In the genomic region with DNA sequence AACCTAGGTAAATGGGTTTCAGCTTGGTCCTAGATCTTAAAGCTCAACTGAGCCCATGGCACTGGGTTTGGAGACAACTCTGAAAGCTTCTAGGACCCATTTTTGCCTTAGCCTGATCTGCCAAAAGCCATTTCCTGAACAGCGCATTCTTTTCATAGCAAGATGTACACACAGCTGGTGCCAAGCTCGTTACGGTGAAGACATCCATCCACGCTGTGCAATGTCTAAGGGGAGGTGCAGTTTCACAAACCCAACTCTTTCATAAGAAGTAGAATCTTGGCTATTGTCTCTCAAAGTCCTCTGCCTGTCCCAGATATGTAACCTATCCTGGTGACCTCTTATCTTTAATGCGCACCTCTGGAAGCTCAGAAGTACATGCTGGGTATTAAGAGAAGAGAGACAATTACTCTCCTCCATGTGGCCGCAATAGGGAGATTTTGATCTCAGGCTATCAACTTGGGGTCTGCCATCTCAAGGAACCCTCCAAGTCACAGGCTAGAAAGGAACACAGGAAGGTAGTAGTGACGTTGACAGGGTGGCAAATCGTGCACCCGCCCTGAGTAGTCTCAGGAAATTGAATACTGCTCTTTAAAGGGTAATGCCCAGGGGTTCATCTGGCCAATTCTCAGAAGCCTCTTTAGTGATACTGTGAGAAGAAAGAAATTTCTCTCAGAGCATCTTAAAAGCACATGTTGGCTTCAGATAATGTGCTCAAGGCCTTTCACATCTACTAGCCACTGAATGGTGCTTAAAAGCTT, we compare ENCODE assay signal across 16 mouse cellular contexts.
DNase-seq lines count a peak whose midpoint lies in the region; ATAC-seq and TF ChIP-seq lines count a peak whose summit lies in the region.
"Had no signal": no experiment of that assay in that cellular context is flagged by ENCODE, and none has a peak within 500 bp of the region (broad histone marks: within the 10 kb centered on the region; RNA-seq: fewer than 3 reads in every experiment).

No protein-coding gene starts in this region.

- H3K36me3 ChIP-seq in thymus, adult 2 months (ENCODE audit: control insufficient read depth, insufficient read depth, low read length), result no peaks in the 10 kb centered on the region
- H3K36me3 ChIP-seq: embryonic facial prominence, embryonic 13.5 days; forebrain, embryonic 15.5 days; limb, embryonic 12.5 days had no signal

- H3K4me1 ChIP-seq in thymus, adult 2 months (replicated peaks; ENCODE audit: control insufficient read depth, insufficient read depth, low read length), result peaks cover 41% of the 10 kb centered on the region
- H3K4me1 ChIP-seq: embryonic facial prominence, embryonic 13.5 days; forebrain, embryonic 15.5 days; limb, embryonic 12.5 days had no signal

- TF ChIP-seq CTCF in thymus, adult 2 months (IDR thresholded peaks at IDR 0.05; ENCODE audit: borderline replicate concordance, control insufficient read depth, extremely low read depth, insufficient read depth, low read length, poor library complexity), result no peak

- H3K27ac ChIP-seq in thymus, adult 2 months (ENCODE audit: control insufficient read depth, insufficient read depth, low read length), result peak overlapping the region; percentile 77
- H3K27ac ChIP-seq: embryonic facial prominence, embryonic 13.5 days; forebrain, embryonic 15.5 days; heart, adult 2 months; limb, embryonic 12.5 days had no signal

- ATAC-seq in CD4-positive, CD25-positive, alpha-beta regulatory T cell, adult 4 months, result peak; percentile 56
- ATAC-seq in inflammation-experienced regulatory T-cells, adult 6 months, result no peak
- ATAC-seq: forebrain, embryonic 15.5 days had no signal

- WGBS in thymus, adult 2 months, result 33% methylated on average over 9 of the region's 9 CpGs

- TF ChIP-seq POLR2A in thymus, adult 2 months (IDR thresholded peaks at IDR 0.05; ENCODE audit: control insufficient read depth, extremely low read depth, insufficient read depth, low read length, poor library complexity), result no peak

- H3K27me3 ChIP-seq in thymus, adult 2 months (ENCODE audit: control insufficient read depth, insufficient read depth, low read length), result no peaks in the 10 kb centered on the region
- H3K27me3 ChIP-seq: CH12.LX; embryonic facial prominence, embryonic 13.5 days; forebrain, embryonic 15.5 days; limb, embryonic 12.5 days had no signal

- H3K4me3 ChIP-seq in thymus, adult 2 months (ENCODE audit: control insufficient read depth, insufficient read depth, low read length), result no peak overlapping the region
- H3K4me3 ChIP-seq: embryonic facial prominence, embryonic 13.5 days; forebrain, embryonic 15.5 days; heart, adult 2 months; limb, embryonic 12.5 days had no signal

- peak; percentile 5 for DNase-seq in layer of hippocampus, adult 9-11 months
- no peak for DNase-seq in layer of hippocampus, adult 8-10 months (ENCODE audit: low spot score in 2 of 2)
- DNase-seq in gonadal fat pad, adult 2 months (ENCODE audit: low read depth), result peak; percentile 66
- DNase-seq in thymus, adult 2 months, result peak; percentile 51
- DNase-seq in adrenal gland, adult 2 months, result no peak
- DNase-seq: adrenal gland, postnatal 36 days; cerebellum, adult 2 months; heart, adult 2 months; heart, postnatal 36 days; kidney, adult 18-20 months had no signal

Comparison
In these comparisons a context has a peak if more than half of its experiments do, and no peak if none do; other contexts are left out.
1. DNase-seq: peak in layer of hippocampus, adult 9-11 months (single experiment), gonadal fat pad, adult 2 months (single experiment) and thymus, adult 2 months (single experiment); none in layer of hippocampus, adult 8-10 months (0 of 2) and adrenal gland, adult 2 months (single experiment).